Mouse (Mus musculus): ENCODE measurements around the gene Rapgef2.

Rapgef2 gene

DNA sequence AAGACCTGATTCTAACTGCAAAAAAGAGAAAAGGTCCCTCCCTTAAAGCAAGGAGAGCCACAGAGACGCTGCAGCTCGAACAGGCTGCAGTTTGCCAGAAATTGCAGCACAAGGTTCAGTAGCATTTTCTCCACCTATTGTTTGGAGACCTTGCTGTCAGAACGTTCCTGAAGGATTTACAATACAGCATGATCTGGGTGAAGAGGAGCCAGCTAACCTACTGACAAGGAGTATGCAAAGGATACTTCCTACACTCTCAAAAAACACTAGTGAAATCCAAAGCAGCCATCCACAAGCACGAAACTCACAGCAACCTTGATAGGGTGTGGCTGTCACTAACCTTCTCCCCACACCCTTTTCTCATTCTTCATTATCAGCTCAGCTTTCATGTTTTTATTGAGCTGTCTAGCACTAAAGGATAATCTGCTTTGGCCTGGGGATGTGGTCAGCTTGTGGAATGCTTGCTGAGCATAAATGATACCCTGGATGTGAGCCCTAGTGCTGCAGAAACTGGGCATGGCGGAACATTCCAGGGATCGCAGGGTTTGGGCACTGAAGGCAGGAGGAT lies 124.4 kb downstream of the Rapgef2 start:
- peak; percentile 56 to 63 for DNase-seq

GRCm38 (mm10) chr3:79161093-79161723 lies 125.1 kb downstream of the Rapgef2 start:
- peak; percentile 49 to 56 for DNase-seq

DNA sequence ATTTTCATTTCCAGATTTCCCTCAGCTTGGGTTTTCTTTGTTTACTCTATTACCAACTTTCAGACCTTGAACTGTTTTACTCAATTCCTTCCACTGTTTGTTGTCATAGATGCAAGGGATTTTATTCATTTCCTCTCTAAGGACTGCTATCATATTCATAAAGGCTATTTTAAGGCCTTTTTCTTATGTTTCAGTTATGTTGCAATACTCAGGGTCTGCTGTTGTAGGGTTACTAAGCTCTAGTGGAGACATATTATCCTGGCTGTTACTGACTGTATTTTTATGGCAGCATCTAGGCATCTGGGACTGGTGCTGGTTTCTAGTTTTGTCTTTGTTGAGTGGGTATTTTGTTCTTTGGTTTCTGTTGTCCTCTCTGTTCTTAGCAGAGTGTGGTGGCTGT lies 128.1 kb downstream of the Rapgef2 start:
- no peak for DNase-seq

- DNase-seq = no peak
Measured at GRCm38 (mm10) chr3:79153039-79153487, 133.3 kb downstream of the Rapgef2 start.

- DNase-seq = peak; percentile 59 to 67
Measured at GRCm38 (mm10) chr3:79145407-79146055, 140.8 kb downstream of the Rapgef2 start.

GRCm38 (mm10) chr3:79144672-79145406 lies 141.5 kb downstream of the Rapgef2 start:
- peak; percentile 65 to 71 for DNase-seq

GRCm38 (mm10) chr3:79144085-79144484 lies 142.2 kb downstream of the Rapgef2 start:
- DNase-seq = no peak

GRCm38 (mm10) chr3:79139245-79139644 lies 147.1 kb downstream of the Rapgef2 start:
- peak in 1 of 2 experiments; percentile 4 for DNase-seq

DNA sequence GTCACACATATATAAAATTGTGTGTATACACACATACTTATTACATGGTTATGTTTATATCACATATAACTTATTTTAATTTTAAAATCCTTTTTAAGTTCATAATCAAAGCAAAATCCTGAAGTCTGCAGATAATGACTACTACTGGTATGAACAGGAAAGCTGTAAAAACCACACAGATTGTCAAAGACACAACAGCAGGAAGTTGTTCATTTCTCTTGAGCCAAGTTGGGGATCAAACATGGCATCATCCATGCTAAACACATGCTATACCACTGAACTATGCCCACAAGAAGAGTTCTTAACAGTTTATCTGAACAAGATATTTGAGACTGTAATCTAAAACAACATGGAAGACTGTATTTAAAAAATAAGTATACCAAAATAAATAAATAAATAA lies 147.7 kb downstream of the Rapgef2 start:
- no peak for DNase-seq

- DNase-seq = no peak
Measured at GRCm38 (mm10) chr3:79130991-79131390, 155.3 kb downstream of the Rapgef2 start.

- DNase-seq = no peak
Measured at GRCm38 (mm10) chr3:79129044-79129600, 157.2 kb downstream of the Rapgef2 start.

DNA sequence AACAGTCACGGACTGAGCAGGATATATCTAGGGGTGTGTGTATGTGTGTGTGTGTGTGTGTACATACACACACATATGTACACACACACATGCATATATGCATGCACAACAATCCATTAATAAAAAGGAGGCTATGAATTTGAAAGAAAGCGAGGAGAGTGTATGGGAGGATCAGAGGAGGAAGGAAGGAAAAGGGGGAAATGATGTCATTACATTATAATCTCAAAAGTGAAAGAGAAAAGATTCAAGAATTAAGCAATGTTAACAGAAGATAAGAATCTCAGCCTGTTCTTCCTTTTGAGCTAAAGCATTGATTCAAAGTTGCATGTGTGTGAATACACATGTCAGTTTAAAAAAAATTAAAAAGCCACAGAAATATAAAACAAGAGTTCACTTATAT lies 158.5 kb downstream of the Rapgef2 start:
- no peak for DNase-seq

DNA sequence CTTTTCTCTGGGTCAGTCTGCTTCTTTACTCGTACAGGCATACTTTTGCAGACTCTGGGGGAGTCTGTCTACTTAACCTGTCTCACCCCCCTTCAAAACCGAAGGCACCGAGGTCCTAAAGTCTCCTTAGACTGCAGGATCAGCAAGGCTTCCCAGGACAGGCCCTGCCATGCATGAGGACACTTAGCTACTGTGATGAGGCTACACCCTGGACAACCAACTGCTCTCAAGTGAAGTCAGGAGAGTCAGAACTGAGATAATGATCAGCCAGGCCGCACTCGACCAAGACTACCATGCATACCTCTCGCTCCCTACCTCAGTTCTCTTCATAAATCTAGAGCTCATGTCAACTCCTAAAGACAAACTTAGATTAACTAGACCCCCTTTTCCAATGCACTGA lies 159.5 kb downstream of the Rapgef2 start:
- no peak for DNase-seq

DNA sequence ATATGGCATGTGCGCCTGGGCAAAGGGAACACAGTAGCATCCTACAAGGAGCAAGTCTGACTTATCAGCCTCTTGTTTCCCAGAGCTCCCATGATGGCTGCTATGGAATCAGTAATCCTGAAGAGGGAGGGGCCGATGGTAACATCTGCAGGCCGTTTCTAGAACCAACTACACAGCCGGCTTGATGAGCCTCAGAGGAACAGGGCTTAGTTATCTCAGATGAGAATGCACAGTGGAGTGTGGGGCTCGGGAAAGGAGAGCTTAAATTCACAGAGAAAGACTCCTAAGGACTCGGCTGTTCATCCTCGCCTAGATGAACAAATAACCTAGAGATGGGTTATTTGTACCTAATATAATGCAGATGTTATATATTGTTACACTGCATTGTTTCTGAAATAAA lies 164.9 kb downstream of the Rapgef2 start:
- DNase-seq = no peak

DNA sequence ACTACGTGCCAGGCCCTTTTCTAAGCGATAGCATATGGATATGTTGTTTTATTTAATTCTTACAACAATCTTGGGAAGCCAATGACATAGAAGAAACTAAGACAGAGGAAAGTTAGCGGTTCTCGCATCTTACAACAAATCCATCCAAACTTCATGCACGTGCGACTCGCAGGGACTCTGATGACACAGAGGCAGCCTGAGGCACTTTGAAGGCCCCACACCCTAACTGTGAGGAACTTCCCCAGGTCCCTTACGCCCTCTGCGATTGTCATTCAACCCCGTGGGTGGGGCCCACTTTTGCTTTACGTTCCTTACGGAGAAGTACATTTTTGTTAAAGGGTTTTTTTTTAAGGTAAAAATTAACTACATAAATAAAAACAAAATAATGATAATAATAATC lies 166.3 kb downstream of the Rapgef2 start:
- DNase-seq = no peak

DNA sequence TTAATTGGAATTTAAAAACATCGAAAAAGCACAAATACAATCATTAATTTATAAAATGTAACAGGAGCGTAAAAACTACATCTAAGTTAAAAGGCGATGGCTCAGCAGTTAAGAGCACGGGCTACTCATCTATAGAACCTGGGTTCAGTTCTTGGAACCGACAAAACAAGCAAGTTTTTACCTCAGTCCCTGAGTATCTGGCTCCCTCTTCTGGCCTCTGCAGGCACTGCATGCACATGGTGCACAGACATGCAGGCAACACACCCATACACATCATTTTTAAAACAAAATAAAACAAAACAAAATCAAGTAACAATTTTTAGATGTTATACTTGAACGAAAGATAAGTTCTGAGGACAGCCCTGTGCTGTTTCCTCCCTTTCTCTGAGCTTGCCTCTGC lies 176.2 kb downstream of the Rapgef2 start:
- peak in 1 of 2 experiments; percentile 50 for DNase-seq

- DNase-seq = peak; percentile 48 to 52
Measured at GRCm38 (mm10) chr3:79108246-79108645, 178.1 kb downstream of the Rapgef2 start.

GRCm38 (mm10) chr3:79106360-79106759 lies 180.0 kb downstream of the Rapgef2 start:
- DNase-seq = no peak

- no peak for DNase-seq
Measured at GRCm38 (mm10) chr3:79103604-79104003, 182.7 kb downstream of the Rapgef2 start.

- DNase-seq = no peak
Measured at GRCm38 (mm10) chr3:79101737-79102136, 184.6 kb downstream of the Rapgef2 start.

- no peak for DNase-seq
Measured at GRCm38 (mm10) chr3:79100831-79101230, 185.5 kb downstream of the Rapgef2 start.

DNA sequence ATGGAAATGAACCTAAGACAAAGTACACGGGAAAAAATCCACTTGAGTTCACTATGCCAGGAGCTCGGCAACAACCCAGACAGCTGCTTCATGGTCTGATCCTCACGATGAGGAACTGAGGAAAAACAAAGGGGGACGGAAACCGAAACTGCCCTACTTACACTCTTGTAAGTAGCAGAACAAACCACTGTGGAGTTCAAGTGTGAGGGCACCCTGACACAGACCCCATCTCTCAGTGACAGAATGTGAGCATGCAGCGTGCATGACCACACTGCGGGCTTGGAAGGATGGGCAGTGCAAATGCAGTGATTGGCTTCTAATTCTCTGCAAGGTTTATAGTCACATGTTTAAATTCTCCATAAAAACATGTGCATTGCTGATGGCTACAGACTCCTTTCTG lies 197.2 kb downstream of the Rapgef2 start:
- DNase-seq = no peak

DNA sequence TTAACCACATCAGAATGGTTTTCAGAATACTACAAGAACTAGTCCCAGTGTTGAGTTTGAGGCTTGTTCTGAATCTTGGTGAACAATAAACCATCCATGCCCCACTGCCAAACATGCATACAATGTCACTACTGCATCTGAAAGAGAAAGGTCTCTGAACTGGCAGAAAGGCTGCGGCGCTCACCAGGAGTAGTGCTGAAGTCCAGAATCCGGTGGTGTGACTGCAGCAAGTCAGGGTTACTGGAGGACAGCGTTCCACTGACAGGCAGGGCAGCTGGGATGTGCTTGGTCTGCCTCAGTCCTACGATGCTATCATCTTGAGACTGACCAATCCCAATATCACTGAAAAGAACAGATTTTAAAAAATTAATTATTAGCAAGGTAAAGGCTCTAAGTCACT lies 197.9 kb downstream of the Rapgef2 start:
- no peak for DNase-seq
